Mouse (Mus musculus) neural tube, embryonic 14.5 days (tissue): ENCODE measurements around the gene Chchd4. TPM values are rescaled to one million over a fixed set of nuclear protein-coding genes. Genes with fewer than 3 reads are reported as not detected.

Source experiments
- ATAC-seq: fragments of 200-750 bp; cut with Nextera tagmentation; 2 replicates; pipeline ENCODE4 v1.8.0; 2017; ENCODE audit warnings: low read depth, mild to moderate bottlenecking, moderate TSS enrichment, moderate library complexity
- H3K27ac ChIP-seq: fragments of 300-500 bp; sonication (generic); 2 replicates; pipeline ENCODE4 v1.5.1; 2014; ENCODE audit warnings: low read depth, mild to moderate bottlenecking, control low read depth, low read length, moderate library complexity, mixed read lengths
- H3K27me3 ChIP-seq: fragments of 300-500 bp; sonication (generic); 2 replicates; pipeline ENCODE4 v1.6.1; 2014; ENCODE audit warnings: low read length; ENCODE audit not compliant: control insufficient read depth, insufficient read depth
- H3K36me3 ChIP-seq: fragments of 300-500 bp; sonication (generic); 2 replicates; pipeline ENCODE4 v1.6.1; 2014; ENCODE audit warnings: low read length, mixed read lengths; ENCODE audit not compliant: control insufficient read depth, insufficient read depth
- H3K4me1 ChIP-seq: fragments of 300-500 bp; sonication (generic); 2 replicates; pipeline ENCODE4 v1.6.1; 2014; ENCODE audit warnings: low read length; ENCODE audit not compliant: control insufficient read depth, insufficient read depth
- H3K4me2 ChIP-seq: fragments of 300-500 bp; sonication (generic); 2 replicates; pipeline ENCODE4 v1.6.1; 2014; ENCODE audit warnings: mild to moderate bottlenecking, low read depth, low read length, control low read depth
- H3K4me3 ChIP-seq: fragments of 300-500 bp; sonication (generic); 2 replicates; pipeline ENCODE4 v1.5.1; 2014; ENCODE audit warnings: low read depth, low read length, control low read depth, mixed read lengths
- H3K9ac ChIP-seq: fragments of 300-500 bp; sonication (generic); replicated peaks from 2 replicates; pipeline ENCODE4 v1.6.1; 2014; ENCODE audit warnings: low read depth, mild to moderate bottlenecking, control low read depth, low read length, mixed read lengths
- H3K9me3 ChIP-seq: fragments of 300-500 bp; sonication (generic); 2 replicates; pipeline ENCODE4 v1.6.1; 2016; ENCODE audit warnings: low read length; ENCODE audit not compliant: control insufficient read depth
- WGBS: fragments of 180-500 bp; shearing (Covaris S2); extraction: QIAGEN DNeasy Blood & Tissue Kit; methylation state at CpG from one replicate; pipeline ENCODE4 v1.1.7; 2014; 5-methylcytosine and 5-hydroxymethylcytosine counted together
- polyA plus RNA-seq: library from polyadenylated mRNA; unstranded; fragments of >200 nt; fragmentation: Nextera tagmentation; extraction: Ambion mirVana; gene quantifications from 2 replicates; pipeline ENCODE4 v1.2.1, GENCODE M21; 2014

Chchd4 gene
- polyA plus RNA-seq, 1 experiment from 2014 or later: 45.1 TPM

DNA sequence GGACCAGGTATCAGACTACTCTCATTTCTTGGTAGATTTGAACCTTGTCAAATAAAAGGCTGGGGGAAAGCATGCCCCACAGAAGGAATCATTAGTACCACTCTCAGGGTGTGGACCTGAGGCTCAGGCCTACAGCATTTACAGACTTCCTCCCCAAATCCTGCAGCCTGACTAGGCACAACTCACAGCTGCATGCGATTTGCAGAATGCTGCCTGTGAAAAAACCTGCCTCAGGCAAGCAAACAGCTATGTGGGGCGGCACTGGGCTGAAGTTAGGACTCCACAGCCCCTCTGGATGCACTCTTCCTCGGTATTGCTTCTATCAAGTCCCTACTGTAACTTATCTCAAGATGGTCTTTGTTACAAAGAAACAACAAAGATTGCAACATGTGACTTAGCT, 34.7 kb upstream of the Chchd4 start:
- Histone ChIP-seq H3K4me3 (no peak overlapping the region), H3K9ac (no peak overlapping the region), H3K27ac (no peak overlapping the region), H3K4me1 (no peaks in the 10 kb centered on the region), H3K9me3 (no peaks in the 10 kb centered on the region), H3K4me2 (no peak overlapping the region), H3K27me3 (no peaks in the 10 kb centered on the region), H3K36me3 (peaks cover 35% of the 10 kb centered on the region)
- WGBS: 95% methylated on average over 3 of the region's 3 CpGs
- no peak for ATAC-seq

DNA sequence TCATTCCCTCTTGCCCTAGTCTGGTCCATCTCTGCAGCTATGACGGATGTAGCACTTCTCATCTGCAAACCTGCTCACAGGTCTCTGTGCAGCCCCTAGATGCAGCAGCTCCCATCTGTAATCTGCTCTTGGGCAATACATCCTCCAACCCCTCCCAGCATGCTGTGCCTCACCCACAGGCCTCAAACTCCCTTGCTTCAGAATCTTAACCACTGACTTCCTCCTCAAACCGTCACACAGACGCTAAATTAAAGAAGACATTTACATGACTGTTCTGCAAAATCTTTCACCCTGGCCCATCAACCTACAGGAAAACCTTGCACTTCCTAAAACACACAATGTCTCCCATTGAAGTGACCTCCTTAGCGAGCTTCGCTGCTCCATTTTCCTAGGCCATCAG, 32.7 kb upstream of the Chchd4 start:
- H3K4me2 ChIP-seq: no peak overlapping the region
- H3K27me3 ChIP-seq: no peaks in the 10 kb centered on the region
- H3K36me3 ChIP-seq: peaks cover 40% of the 10 kb centered on the region
- no peaks in the 10 kb centered on the region for H3K4me1 ChIP-seq
- no peaks in the 10 kb centered on the region for H3K9me3 ChIP-seq
- no peak overlapping the region for H3K9ac ChIP-seq
- H3K4me3 ChIP-seq: no peak overlapping the region
- 93% methylated on average over 5 of the region's 5 CpGs for WGBS
- ATAC-seq: no peak
- H3K27ac ChIP-seq: no peak overlapping the region

DNA sequence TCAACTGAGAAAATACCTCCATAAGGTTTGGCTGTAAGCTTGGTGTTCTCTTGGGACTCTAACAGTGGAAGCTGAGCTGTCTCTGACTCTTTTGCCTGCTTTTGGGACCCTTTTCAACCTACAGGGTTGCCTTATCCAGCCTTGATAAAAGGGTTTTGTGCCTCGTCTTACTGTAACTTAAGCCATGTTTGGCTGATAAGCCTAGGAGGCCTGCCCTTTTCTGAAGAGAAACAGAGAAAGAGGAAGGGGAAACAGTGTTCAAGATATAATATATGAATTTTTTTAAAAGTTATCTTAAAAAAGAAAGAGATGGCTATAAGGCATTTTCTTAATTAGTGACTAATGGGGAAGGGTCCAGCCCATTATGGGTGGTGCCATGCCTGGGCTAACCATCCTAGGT, 30.0 kb upstream of the Chchd4 start:
- Histone ChIP-seq H3K36me3 (peaks cover 61% of the 10 kb centered on the region), H3K27ac (no peak overlapping the region), H3K9ac (no peak overlapping the region), H3K9me3 (no peaks in the 10 kb centered on the region), H3K4me1 (no peaks in the 10 kb centered on the region), H3K27me3 (no peaks in the 10 kb centered on the region), H3K4me3 (no peak overlapping the region), H3K4me2 (no peak overlapping the region)
- ATAC-seq: no peak
- WGBS: 100% methylated on average over 1 of the region's 1 CpGs

- H3K9ac ChIP-seq: no peak overlapping the region
- no peak for ATAC-seq
- peaks cover 59% of the 10 kb centered on the region for H3K36me3 ChIP-seq
- no peak overlapping the region for H3K4me3 ChIP-seq
- H3K4me2 ChIP-seq: no peak overlapping the region
- no peaks in the 10 kb centered on the region for H3K27me3 ChIP-seq
- no peak overlapping the region for H3K27ac ChIP-seq
- no peaks in the 10 kb centered on the region for H3K9me3 ChIP-seq
- 88% methylated on average over 8 of the region's 8 CpGs for WGBS
- H3K4me1 ChIP-seq: no peaks in the 10 kb centered on the region
These were observed 21.2 kb upstream of the Chchd4 start for GRCm38 (mm10) chr6:91494526-91494925.

DNA sequence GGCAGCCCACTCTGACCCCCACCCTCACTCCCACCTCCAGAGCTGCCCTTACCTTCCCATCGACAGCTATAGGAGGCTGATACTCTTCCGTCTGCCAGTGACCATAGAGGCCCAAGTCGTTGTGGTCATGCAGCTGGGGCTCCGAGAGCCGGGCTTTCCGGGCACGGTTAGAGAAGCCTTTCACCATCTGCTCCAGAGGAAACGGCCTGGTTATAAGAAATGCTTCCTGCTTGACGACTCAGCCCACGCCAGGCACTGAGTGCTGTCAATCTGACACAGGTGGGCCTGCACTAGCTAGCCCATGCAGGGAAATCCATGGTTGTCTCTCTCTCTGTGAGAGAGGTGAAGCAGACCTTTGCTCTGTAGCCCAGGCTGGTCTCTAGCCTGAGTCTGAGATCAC, 19.7 kb upstream of the Chchd4 start:
- Histone ChIP-seq H3K4me3 (no peak overlapping the region), H3K4me2 (no peak overlapping the region), H3K27me3 (no peaks in the 10 kb centered on the region), H3K9me3 (no peaks in the 10 kb centered on the region), H3K4me1 (no peaks in the 10 kb centered on the region), H3K9ac (no peak overlapping the region), H3K27ac (no peak overlapping the region), H3K36me3 (peaks cover 51% of the 10 kb centered on the region)
- WGBS: 89% methylated on average over 10 of the region's 10 CpGs
- ATAC-seq: no peak

- H3K4me2 ChIP-seq: no peak overlapping the region
- H3K27ac ChIP-seq: no peak overlapping the region
- no peaks in the 10 kb centered on the region for H3K4me1 ChIP-seq
- no peaks in the 10 kb centered on the region for H3K9me3 ChIP-seq
- 86% methylated on average over 6 of the region's 6 CpGs for WGBS
- H3K4me3 ChIP-seq: no peak overlapping the region
- no peaks in the 10 kb centered on the region for H3K27me3 ChIP-seq
- peaks cover 58% of the 10 kb centered on the region for H3K36me3 ChIP-seq
- H3K9ac ChIP-seq: no peak overlapping the region
- no peak for ATAC-seq
These were observed 17.7 kb upstream of the Chchd4 start for GRCm38 (mm10) chr6:91491004-91491403.

DNA sequence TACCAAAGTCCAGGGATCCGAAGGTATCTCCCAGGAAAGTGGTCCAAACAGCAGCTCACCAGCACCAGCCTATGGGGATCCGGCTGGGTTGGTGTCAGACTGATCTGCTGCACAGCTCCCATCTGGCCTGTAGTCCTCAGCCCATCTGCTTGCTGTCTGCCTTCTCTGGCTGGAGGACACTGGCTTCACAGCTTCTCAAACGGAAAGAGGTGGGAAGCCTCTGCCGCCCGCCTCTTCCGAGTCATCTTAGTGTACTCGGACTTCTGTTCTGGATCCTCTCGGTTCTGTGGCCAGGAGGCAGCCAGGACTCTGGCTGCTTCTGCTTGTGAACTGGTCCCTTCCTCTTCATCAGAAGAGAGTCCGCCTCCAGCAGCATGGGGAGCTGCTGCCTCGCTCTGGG, 16.5 kb upstream of the Chchd4 start:
- Histone ChIP-seq H3K9ac (no peak overlapping the region), H3K4me3 (no peak overlapping the region), H3K4me1 (no peaks in the 10 kb centered on the region), H3K27ac (no peak overlapping the region), H3K9me3 (no peaks in the 10 kb centered on the region), H3K36me3 (peaks cover 66% of the 10 kb centered on the region), H3K27me3 (no peaks in the 10 kb centered on the region), H3K4me2 (no peak overlapping the region)
- no peak for ATAC-seq
- 87% methylated on average over 10 of the region's 10 CpGs for WGBS

DNA sequence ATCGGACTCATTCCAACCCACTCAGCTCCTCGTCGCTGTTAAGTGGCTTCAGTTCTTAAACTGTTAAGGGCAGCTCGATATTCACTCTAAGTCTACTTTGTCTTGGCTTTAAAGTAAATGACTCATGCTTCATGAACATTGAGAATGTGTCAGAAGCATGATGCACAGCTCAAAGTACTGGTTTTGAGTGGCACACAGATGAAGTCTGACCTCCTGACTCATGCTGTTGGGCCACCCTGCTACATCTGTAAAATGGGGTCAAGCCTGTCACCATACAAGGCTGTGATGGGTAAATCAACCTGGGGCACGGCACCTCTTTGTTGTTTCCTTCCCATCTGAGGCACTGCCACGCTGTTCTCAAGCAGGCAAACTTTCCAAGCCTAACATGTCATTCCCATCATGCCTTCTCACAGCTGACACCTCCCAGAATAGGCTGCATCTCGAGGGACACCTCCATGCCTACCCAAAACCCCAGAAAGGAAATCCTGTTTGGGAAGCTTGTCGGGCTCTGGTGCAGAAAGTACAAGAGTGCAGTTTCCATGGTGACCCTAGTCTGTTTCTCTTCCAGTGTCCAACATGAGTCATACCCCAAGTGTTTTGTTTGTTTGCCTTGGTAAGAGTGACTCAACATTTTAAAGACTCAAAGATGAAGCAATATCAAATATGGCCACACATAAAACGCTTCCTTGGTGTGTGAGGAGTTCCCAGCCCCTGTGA, 15.3 kb upstream of the Chchd4 start:
- H3K4me2 ChIP-seq: no peak overlapping the region
- H3K27ac ChIP-seq: no peak overlapping the region
- ATAC-seq: no peak
- peaks cover 56% of the 10 kb centered on the region for H3K36me3 ChIP-seq
- 85% methylated on average over 9 of the region's 9 CpGs for WGBS
- no peak overlapping the region for H3K4me3 ChIP-seq
- no peaks in the 10 kb centered on the region for H3K27me3 ChIP-seq
- no peak overlapping the region for H3K9ac ChIP-seq
- H3K9me3 ChIP-seq: no peaks in the 10 kb centered on the region
- H3K4me1 ChIP-seq: no peaks in the 10 kb centered on the region

- H3K4me3 ChIP-seq: no peak overlapping the region
- 94% methylated on average over 15 of the region's 15 CpGs for WGBS
- H3K4me1 ChIP-seq: no peaks in the 10 kb centered on the region
- H3K36me3 ChIP-seq: peaks cover 68% of the 10 kb centered on the region
- H3K9me3 ChIP-seq: no peaks in the 10 kb centered on the region
- no peak overlapping the region for H3K4me2 ChIP-seq
- H3K9ac ChIP-seq: no peak overlapping the region
- ATAC-seq: no peak
- H3K27me3 ChIP-seq: no peaks in the 10 kb centered on the region
- H3K27ac ChIP-seq: no peak overlapping the region
These were observed 13.5 kb upstream of the Chchd4 start for GRCm38 (mm10) chr6:91486736-91487453.
